Mouse (Mus musculus) right cerebral cortex, postnatal 14 days (tissue): Measurements from ENCODE around the gene Cd180.
"Not testable (repeated sequence)": the region's sequence is repeated elsewhere in the genome, so short reads cannot be mapped to it uniquely, and the experiment has no call there.

Source experiments
- DNase-seq: peaks from one replicate; pipeline ENCODE4 v3.0.0; 2022

Gene Cd180

GRCm38 (mm10) chr13:102693341-102693801 is at the start of gene Cd180:
TSS of gene Cd180 (plus strand) at chr13:102693558.
- peak; percentile 19 for DNase-seq

- DNase-seq, result no peak
Measured at GRCm38 (mm10) chr13:102644344-102644743, 49.0 kb upstream of the Cd180 start.

- peak; percentile 69 for DNase-seq
Measured at GRCm38 (mm10) chr13:102644789-102645551, 48.4 kb upstream of the Cd180 start.

- DNase-seq, result no peak
Measured at GRCm38 (mm10) chr13:102646271-102646771, 47.0 kb upstream of the Cd180 start.

GRCm38 (mm10) chr13:102647511-102647910 is 45.8 kb upstream of the Cd180 start:
- DNase-seq, result no peak

GRCm38 (mm10) chr13:102652303-102652889 is 41.0 kb upstream of the Cd180 start:
- DNase-seq, result no peak

GRCm38 (mm10) chr13:102655071-102655570 is 38.2 kb upstream of the Cd180 start:
- no peak for DNase-seq

GRCm38 (mm10) chr13:102656153-102656690 is 37.1 kb upstream of the Cd180 start:
- DNase-seq, result no peak

GRCm38 (mm10) chr13:102658223-102658839 is 35.0 kb upstream of the Cd180 start:
- no peak for DNase-seq

GRCm38 (mm10) chr13:102664041-102664440 is 29.3 kb upstream of the Cd180 start:
- no peak for DNase-seq

- peak; percentile 71 for DNase-seq
Measured at GRCm38 (mm10) chr13:102664843-102665587, 28.3 kb upstream of the Cd180 start.

GRCm38 (mm10) chr13:102665588-102666232 is 27.6 kb upstream of the Cd180 start:
- no peak for DNase-seq

- DNase-seq, result no peak
Measured at GRCm38 (mm10) chr13:102666233-102666614, 27.1 kb upstream of the Cd180 start.

GRCm38 (mm10) chr13:102666731-102667130 is 26.6 kb upstream of the Cd180 start:
- no peak for DNase-seq

GRCm38 (mm10) chr13:102667401-102667800 is 26.0 kb upstream of the Cd180 start:
- DNase-seq, result no peak

- no peak for DNase-seq
Measured at GRCm38 (mm10) chr13:102667842-102668241, 25.5 kb upstream of the Cd180 start.

- DNase-seq, result no peak
Measured at GRCm38 (mm10) chr13:102668933-102669332, 24.4 kb upstream of the Cd180 start.

GRCm38 (mm10) chr13:102669522-102670256 is 23.7 kb upstream of the Cd180 start:
- DNase-seq, result no peak

GRCm38 (mm10) chr13:102670503-102670902 is 22.9 kb upstream of the Cd180 start:
- DNase-seq, result no peak

GRCm38 (mm10) chr13:102674083-102674482 is 19.3 kb upstream of the Cd180 start:
- no peak for DNase-seq

- DNase-seq, result not testable (repeated sequence)
Measured at GRCm38 (mm10) chr13:102677602-102678001, 15.8 kb upstream of the Cd180 start.
